Mouse (Mus musculus): Measurements from ENCODE around the gene Tspan18. TPM values are rescaled to one million over a fixed set of nuclear protein-coding genes. Genes with fewer than 3 reads are reported as not detected.
A peak's percentile ranks its signal among the peaks of the same experiment; 100 is the strongest.

Tspan18 gene
- polyA plus RNA-seq, 1 experiment from 2014 or later = 31.2 TPM

DNA sequence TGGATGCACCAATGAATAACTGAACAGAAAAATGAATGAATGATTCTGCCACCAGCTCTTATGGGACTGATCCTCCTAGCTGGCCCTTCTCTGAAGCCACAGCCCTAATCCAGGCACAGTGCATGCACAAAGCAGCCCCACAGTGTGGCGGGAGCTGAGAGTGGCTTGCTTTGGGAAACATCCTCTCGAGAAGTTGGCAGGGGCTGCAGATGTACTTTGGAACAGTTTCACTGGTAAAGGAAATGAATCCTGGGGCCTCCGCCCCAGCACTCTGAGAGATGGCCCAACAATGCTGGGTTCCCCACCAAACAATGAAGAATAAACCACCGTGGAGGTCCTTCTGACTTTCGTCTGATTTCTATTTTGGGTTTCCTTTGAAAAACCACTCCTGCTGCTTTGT is 64.2 kb downstream of the Tspan18 start:
- Histone ChIP-seq H3K27me3 (no peaks in the 10 kb centered on the region), H3K36me3 (no peaks in the 10 kb centered on the region), H3K4me2 (replicated peaks) (no peak overlapping the region), H3K9ac (replicated peaks) (no peak overlapping the region), H3K27ac (no peak overlapping the region), H3K4me3 (replicated peaks) (no peak overlapping the region), H3K9me3 (no peaks in the 10 kb centered on the region), H3K4me1 (replicated peaks) (peaks cover 64% of the 10 kb centered on the region)
- ATAC-seq = no peak
- 47% methylated on average over 5 of the region's 5 CpGs for WGBS

DNA sequence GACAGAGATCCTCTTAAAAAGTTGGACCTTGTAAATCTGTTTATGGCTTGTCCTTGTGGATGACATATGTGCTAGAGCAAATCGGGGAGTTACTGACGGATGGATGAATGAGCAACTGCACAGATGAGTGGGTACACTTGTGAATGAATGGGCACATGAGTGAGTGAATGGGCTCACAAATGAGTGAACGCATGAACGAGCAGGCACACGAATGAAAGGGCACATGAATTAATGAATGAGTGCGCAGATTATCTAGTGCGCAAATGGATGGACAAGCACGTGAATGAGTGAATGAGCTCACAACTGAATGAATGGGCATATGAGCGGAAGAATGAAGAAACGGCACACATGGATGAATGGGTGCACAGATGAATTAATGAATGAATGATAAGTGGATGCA is 64.7 kb downstream of the Tspan18 start:
- Histone ChIP-seq H3K27me3 (no peaks in the 10 kb centered on the region), H3K9ac (replicated peaks) (no peak overlapping the region), H3K9me3 (no peaks in the 10 kb centered on the region), H3K4me3 (replicated peaks) (no peak overlapping the region), H3K4me1 (replicated peaks) (peaks cover 63% of the 10 kb centered on the region), H3K36me3 (no peaks in the 10 kb centered on the region), H3K27ac (no peak overlapping the region), H3K4me2 (replicated peaks) (no peak overlapping the region)
- WGBS = 75% methylated on average over 10 of the region's 10 CpGs
- ATAC-seq = no peak

DNA sequence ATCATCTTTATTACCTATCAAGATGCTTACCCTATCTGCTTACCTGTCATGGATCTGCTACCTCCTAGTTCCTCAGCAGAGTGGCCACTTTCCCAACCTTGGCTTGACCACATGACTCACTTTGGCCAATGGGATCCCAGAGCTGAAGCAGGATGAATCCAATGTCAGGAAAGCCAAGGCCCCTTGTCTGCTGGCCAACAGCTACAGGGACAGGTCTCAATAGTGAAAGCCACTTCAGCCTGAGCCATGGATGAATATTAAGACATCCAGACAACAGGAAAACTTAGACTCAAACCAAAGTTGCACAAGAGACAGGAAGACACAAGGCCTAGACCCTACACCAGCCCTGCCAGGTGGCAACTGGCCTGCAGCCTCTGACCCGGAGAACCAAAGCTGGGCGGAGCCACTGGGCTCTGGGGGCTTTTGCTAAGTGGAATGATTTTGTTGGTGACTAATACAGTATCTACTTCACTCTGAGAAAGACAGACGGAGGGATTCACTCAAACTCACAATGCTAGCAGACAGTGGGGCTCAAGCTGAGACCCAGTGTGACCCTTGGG is 65.5 kb downstream of the Tspan18 start:
- no peaks in the 10 kb centered on the region for H3K36me3 ChIP-seq
- no peak overlapping the region for H3K27ac ChIP-seq
- H3K4me3 ChIP-seq (replicated peaks) = no peak overlapping the region
- no peak overlapping the region for H3K9ac ChIP-seq (replicated peaks)
- no peaks in the 10 kb centered on the region for H3K9me3 ChIP-seq
- H3K4me1 ChIP-seq (replicated peaks) = peaks cover 54% of the 10 kb centered on the region
- H3K27me3 ChIP-seq = no peaks in the 10 kb centered on the region
- no peak for ATAC-seq
- 85% methylated on average over 3 of the region's 3 CpGs for WGBS
- H3K4me2 ChIP-seq (replicated peaks) = no peak overlapping the region

DNA sequence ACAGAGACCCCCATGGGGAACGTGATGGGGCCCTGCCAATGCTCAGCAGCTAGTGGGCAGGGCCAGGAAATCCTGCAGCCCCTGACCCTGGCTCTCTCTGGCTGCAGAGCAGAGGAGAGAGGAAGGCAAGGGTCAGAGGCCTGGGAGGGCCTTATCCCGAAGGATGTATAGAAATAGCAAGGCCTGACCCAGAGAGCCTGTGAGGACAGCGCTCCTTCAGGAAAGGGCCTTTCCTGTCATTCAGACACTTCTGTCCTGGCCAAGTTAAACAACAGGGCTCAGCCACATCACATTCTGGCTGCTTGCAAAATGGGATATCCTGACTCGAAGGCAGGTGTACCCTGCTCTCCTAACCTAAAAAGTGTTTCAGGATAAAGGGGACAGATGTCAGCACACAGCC is 66.5 kb downstream of the Tspan18 start:
- Histone ChIP-seq H3K4me1 (replicated peaks) (peaks cover 44% of the 10 kb centered on the region), H3K4me3 (replicated peaks) (no peak overlapping the region), H3K27ac (peak overlapping the region; percentile 37; the same call in 1 of the 2 replicates), H3K9ac (replicated peaks) (no peak overlapping the region), H3K27me3 (no peaks in the 10 kb centered on the region), H3K9me3 (no peaks in the 10 kb centered on the region), H3K4me2 (replicated peaks) (no peak overlapping the region), H3K36me3 (no peaks in the 10 kb centered on the region)
- no peak for ATAC-seq
- 70% methylated on average over 4 of the region's 4 CpGs for WGBS

DNA sequence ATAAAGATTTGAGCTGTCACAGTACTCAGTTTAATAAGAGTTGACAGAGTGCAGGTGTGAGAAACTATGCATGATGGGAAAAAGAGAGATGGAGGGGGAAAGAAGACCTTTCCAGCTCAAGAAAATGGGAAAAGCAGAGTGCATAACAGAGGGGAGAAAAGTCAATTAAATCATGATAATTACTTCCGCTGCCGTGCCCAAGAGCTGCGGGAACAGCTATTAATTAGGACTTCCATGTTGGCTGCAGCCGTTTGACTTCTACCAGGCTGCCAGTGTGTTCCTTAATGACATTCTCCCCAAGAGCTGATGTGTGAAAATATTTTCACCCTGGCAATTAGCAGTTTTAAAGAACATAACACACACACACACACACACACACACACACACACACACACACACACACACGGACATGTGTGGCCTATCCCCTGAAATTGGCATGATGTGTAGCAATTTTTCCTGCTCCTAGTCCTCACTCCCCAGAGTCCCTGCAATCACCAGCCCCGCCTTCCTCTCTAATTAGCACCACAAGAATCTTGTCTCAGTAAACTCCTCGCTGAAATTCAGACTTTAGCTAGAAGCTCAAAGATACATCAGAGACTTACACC is 67.6 kb downstream of the Tspan18 start:
- Histone ChIP-seq H3K9ac (replicated peaks) (no peak overlapping the region), H3K27me3 (no peaks in the 10 kb centered on the region), H3K4me1 (replicated peaks) (peaks cover 45% of the 10 kb centered on the region), H3K9me3 (no peaks in the 10 kb centered on the region), H3K36me3 (no peaks in the 10 kb centered on the region), H3K4me3 (replicated peaks) (no peak overlapping the region), H3K4me2 (replicated peaks) (no peak overlapping the region), H3K27ac (peak overlapping the region; percentile 51)
- ATAC-seq = no peak
- WGBS = 51% methylated on average over 7 of the region's 7 CpGs

DNA sequence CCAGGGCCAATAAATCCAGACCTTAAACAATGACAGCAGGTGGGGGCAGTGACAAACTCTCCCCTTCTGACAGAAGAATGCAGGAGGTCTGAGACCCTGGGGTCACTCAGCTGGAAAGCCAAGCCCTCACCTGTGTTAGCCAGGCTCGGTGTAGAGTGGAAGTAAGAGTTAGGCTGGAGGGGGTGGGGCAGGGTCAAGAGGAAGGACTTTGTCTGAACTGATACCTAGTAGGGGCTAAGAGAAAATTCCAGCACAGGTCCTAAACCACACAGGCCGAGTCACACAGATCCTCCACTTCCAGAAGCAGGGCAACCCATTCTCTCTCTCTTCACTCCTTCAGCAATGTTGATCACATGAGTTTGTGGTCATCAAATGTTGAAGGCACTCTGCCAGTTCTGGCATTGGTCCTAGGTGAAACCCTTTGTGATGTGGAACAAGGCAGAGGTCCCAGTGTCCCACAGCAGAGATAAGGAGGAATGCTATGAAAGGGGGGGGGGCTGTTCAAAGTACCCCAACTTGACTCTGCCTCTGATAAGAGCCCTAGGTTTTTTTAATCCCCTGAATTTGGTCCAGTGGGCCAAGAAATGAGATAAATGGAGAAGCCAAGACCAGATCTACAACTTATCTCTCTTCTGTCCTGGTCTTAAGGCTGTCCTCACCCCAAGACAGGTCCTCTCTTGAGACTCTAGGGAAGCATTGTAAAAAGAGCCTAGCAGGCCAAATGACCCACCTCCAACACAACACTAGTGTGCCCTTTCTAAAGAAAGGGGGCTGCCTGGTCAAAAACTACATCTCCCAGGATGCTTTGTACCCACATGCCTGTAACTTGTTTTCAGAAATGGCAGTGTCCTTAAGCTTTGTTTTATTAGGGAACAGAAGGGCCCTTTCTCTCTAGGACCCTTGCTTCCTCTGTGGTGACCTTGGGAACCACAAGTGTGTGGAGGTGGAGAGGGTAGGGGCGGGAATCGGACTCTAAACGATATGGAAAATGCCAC is 71.7 kb downstream of the Tspan18 start:
- no peaks in the 10 kb centered on the region for H3K36me3 ChIP-seq
- no peak for ATAC-seq
- H3K4me2 ChIP-seq (replicated peaks) = no peak overlapping the region
- no peak overlapping the region for H3K4me3 ChIP-seq (replicated peaks)
- WGBS = 71% methylated on average over 5 of the region's 5 CpGs
- H3K9me3 ChIP-seq = no peaks in the 10 kb centered on the region
- no peaks in the 10 kb centered on the region for H3K27me3 ChIP-seq
- H3K9ac ChIP-seq (replicated peaks) = no peak overlapping the region
- peaks cover 49% of the 10 kb centered on the region for H3K4me1 ChIP-seq (replicated peaks)
- H3K27ac ChIP-seq = no peak overlapping the region

DNA sequence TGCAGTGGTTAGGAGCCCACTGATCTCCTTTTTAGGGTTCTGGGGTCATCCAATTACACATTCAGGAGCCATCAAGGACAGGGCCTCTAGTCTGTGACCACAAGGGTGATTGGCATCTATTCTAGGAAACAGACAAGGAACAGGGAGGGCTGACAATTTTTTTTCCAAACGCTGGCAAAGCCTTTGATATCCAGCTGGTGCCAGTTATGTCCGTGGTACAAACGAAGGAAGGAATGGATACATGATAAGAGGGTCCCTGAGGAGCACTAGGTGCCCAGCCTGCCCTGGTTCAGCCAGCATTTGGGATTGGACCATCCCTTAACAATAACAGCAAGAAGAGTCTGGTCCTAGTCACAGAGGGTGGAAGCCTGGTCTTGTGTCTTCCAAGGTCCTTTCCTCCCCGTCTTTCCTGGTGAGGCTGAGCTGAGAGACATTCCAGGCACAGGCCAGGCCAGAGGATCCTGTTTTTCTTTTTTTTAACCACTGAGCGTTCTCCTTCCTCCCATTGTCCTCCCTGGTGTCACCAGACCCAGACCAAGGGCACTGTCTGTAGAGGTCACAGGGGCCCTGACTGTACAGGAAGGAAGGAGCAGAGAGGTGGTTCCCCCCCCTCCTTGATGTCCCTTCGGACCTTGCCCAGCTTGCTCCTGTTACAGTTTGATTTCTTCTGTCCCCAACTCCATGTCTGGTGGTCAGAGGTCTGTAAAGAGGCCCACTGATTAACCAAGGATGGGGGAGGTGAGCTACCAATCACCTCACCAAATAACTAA is 72.6 kb downstream of the Tspan18 start:
- no peaks in the 10 kb centered on the region for H3K27me3 ChIP-seq
- H3K36me3 ChIP-seq = no peaks in the 10 kb centered on the region
- H3K27ac ChIP-seq = no peak overlapping the region
- H3K9me3 ChIP-seq = no peaks in the 10 kb centered on the region
- peaks cover 49% of the 10 kb centered on the region for H3K4me1 ChIP-seq (replicated peaks)
- H3K4me2 ChIP-seq (replicated peaks) = no peak overlapping the region
- ATAC-seq = no peak
- H3K4me3 ChIP-seq (replicated peaks) = no peak overlapping the region
- 74% methylated on average over 6 of the region's 6 CpGs for WGBS
- no peak overlapping the region for H3K9ac ChIP-seq (replicated peaks)

DNA sequence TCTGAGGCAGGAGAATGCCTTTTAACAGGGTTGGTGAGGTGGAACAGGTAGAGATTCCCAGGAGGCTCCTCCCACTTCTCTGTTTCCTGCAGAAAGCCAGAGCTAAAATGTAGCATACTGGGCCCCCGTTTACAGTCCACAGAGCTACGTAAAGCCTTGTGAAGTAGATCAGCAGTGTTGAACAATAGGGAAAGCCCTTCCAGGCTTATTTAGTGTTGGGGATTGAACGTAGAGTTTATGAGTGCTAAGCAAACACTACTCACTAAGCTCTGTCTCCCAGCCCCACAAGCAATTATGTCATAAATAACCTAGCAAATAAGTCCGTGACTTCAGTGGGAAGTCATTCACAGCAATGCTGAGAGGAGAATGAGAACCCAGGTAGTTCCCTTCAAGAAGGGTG is 76.7 kb downstream of the Tspan18 start:
- Histone ChIP-seq H3K9me3 (no peaks in the 10 kb centered on the region), H3K9ac (replicated peaks) (no peak overlapping the region), H3K36me3 (no peaks in the 10 kb centered on the region), H3K27me3 (no peaks in the 10 kb centered on the region), H3K4me2 (replicated peaks) (no peak overlapping the region), H3K27ac (peak overlapping the region; percentile 27), H3K4me3 (replicated peaks) (no peak overlapping the region), H3K4me1 (replicated peaks) (peaks cover 71% of the 10 kb centered on the region)
- WGBS = 34% methylated on average over 4 of the region's 4 CpGs
- ATAC-seq = no peak

DNA sequence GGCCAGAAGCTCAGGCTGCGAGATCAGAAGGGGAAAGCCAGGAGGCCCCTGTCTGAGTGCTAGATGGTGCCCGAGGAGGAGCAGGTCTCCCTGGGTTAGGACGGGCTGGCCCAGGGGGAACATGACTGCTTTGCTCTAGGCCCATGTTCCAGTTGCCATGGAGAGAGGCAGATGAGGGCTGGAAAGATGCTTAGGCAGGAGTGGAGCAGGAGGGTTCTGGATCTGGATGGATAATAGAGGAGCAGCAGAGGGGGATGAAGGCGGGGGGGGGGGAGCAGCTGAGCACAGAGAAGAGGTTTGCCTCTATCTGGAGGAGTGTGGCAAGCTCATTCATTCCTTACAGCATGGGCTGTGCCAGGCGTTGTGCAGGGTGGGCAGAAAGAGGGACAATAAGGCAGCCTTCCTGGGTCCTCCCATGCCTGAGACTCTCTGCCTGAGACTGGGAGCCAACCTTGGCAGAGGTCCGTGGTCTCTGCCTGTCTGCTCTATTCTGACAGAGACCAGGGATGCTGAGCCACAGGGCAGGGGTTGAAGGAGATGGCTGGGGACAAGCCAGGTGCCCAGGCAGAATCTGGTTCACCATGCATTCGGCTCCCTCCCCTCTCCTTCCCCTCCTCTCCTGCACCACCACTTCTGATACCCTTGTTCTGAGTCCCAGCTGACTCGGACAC is 77.4 kb downstream of the Tspan18 start:
- WGBS = 63% methylated on average over 8 of the region's 8 CpGs
- H3K36me3 ChIP-seq = no peaks in the 10 kb centered on the region
- peak overlapping the region; percentile 27 for H3K27ac ChIP-seq
- no peaks in the 10 kb centered on the region for H3K27me3 ChIP-seq
- H3K9me3 ChIP-seq = no peaks in the 10 kb centered on the region
- ATAC-seq = peak; percentile 31; the same call in 1 of the 2 replicates
- no peak overlapping the region for H3K9ac ChIP-seq (replicated peaks)
- H3K4me2 ChIP-seq (replicated peaks) = no peak overlapping the region
- peaks cover 71% of the 10 kb centered on the region for H3K4me1 ChIP-seq (replicated peaks)
- no peak overlapping the region for H3K4me3 ChIP-seq (replicated peaks)

DNA sequence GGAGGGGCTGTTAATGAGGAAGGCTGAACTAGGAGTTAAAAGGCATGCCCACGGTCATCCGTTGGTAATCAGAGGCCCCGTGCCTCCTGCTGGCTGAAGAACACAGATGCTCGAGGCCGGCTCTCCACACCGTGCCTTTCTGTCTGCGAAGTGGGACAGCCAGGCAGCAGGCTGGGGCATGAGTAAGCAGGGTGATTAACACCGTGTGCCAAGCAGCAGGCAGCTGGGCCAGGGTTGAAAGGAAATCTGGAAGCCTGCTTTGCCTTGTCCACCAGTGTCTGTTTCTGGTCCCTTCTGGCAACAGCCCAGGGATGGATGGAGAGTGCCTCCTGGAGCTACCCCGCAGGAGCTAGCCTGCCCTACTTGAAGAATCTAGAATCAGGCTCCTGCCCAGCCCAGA is 81.9 kb downstream of the Tspan18 start:
- Histone ChIP-seq H3K4me3 (replicated peaks) (no peak overlapping the region), H3K27me3 (no peaks in the 10 kb centered on the region), H3K4me2 (replicated peaks) (no peak overlapping the region), H3K36me3 (no peaks in the 10 kb centered on the region), H3K4me1 (replicated peaks) (peaks cover 76% of the 10 kb centered on the region), H3K9ac (replicated peaks) (no peak overlapping the region), H3K9me3 (0 out of 2 replicates have a peak, but pooled peaks cover 3% of the 10 kb centered on the region), H3K27ac (peak overlapping the region; percentile 67)
- peak; percentile 72 for ATAC-seq
- 21% methylated on average over 9 of the region's 9 CpGs for WGBS

DNA sequence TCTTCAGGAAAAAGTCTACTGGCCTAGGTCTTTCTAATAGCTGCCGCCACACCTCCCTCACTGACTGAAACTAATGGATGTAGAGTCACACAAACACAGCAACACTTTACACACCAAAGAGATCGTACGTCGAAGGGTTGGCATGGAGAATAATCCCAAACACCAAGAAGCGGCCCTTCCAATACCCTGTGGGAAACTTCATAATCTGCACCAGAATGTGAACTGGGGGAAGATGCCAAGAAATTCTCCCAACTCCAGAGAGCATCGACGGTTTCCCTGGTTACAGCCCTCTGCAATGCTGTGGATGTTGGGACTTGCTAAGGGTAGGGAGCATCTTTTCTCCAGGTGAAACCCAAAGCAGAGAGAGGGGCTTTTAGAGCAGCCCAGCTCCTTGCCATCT is 83.7 kb downstream of the Tspan18 start:
- ATAC-seq = peak; percentile 31
- Histone ChIP-seq H3K9me3 (0 out of 2 replicates have a peak, but pooled peaks cover 3% of the 10 kb centered on the region), H3K36me3 (no peaks in the 10 kb centered on the region), H3K27me3 (no peaks in the 10 kb centered on the region), H3K27ac (peak overlapping the region; percentile 69; the same call in 1 of the 2 replicates), H3K9ac (replicated peaks) (no peak overlapping the region), H3K4me3 (replicated peaks) (no peak overlapping the region), H3K4me1 (replicated peaks) (peaks cover 64% of the 10 kb centered on the region), H3K4me2 (replicated peaks) (no peak overlapping the region)
- 39% methylated on average over 7 of the region's 7 CpGs for WGBS

Measured in midbrain, embryonic 13.5 days (tissue).